Mouse (Mus musculus): ENCODE measurements around the gene Rpp40. TPM values are rescaled to one million over a fixed set of nuclear protein-coding genes. Genes with fewer than 3 reads are reported as not detected.

The Rpp40 gene
- polyA plus RNA-seq, 1 experiment from 2014 or later: 18.0 TPM

DNA sequence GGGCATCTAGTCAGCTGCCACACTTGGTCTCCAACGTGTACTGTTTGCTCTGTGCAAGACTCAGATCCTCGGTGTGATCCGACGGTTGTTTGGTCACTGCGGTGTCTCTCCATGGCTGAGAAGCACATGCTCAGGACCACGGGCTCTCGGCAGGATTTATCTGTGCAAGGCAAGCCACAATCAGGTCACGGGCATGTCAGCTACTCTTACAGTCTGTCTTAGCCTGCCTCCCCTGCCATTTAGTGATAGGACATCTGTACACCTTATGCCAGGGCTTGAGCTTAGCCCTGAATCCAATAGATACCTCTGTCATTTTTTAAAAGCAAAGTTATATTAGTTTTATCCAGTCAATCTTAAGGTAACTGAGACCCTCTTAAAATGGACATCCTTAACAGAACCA is 35.5 kb downstream of the Rpp40 start:
- H3K9ac ChIP-seq (ENCODE audit: low read length): no peak overlapping the region

DNA sequence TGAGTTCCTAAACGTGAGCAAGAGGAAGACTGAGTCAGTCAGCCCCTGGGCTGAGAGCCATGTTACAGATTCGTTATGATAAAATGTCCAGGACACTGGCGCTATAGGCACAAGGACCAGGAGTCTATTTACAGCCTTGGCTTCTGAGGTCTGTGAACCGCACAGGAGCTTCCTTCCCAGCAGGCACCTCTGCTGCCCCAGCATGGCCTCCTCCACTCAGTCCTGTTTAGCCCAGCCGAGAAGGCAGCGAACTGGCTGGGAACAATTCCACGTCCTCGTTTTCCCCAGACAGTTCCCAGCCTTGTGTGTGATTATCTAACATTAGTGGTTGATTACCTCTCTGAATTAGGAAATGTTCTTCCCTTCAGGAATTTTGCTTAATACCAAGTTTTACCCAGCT is 45.2 kb downstream of the Rpp40 start:
- H3K9ac ChIP-seq (ENCODE audit: low read length): no peak overlapping the region
- no peak overlapping the region for H3K4me3 ChIP-seq (ENCODE audit: low read depth, low read length)
- no peaks in the 10 kb centered on the region for H3K36me3 ChIP-seq (ENCODE audit: control insufficient read depth, insufficient read depth, low read length)
- DNase-seq (ENCODE audit: low spot score, missing footprints) (no peak), ATAC-seq (ENCODE audit: low FRiP score) (no peak)
- no peaks in the 10 kb centered on the region for H3K9me3 ChIP-seq (ENCODE audit: control insufficient read depth, low read length)
- H3K4me2 ChIP-seq: no peak overlapping the region
- H3K27ac ChIP-seq (ENCODE audit: low read depth, low read length): no peak overlapping the region
- H3K4me1 ChIP-seq (ENCODE audit: control insufficient read depth, insufficient read depth, low read length): no peaks in the 10 kb centered on the region
- no peaks in the 10 kb centered on the region for H3K27me3 ChIP-seq (ENCODE audit: control insufficient read depth, insufficient read depth, low read length)
- WGBS: 86% methylated on average over 8 of the region's 8 CpGs

More for the DNA sequence above, 35.5 kb downstream of the Rpp40 start:
- Histone ChIP-seq H3K27me3 (ENCODE audit: control insufficient read depth, insufficient read depth, low read length) (no peaks in the 10 kb centered on the region), H3K36me3 (ENCODE audit: control insufficient read depth, insufficient read depth, low read length) (no peaks in the 10 kb centered on the region), H3K4me3 (ENCODE audit: low read depth, low read length) (no peak overlapping the region), H3K4me2 (no peak overlapping the region), H3K9me3 (ENCODE audit: control insufficient read depth, low read length) (no peaks in the 10 kb centered on the region), H3K27ac (ENCODE audit: low read depth, low read length) (no peak overlapping the region), H3K4me1 (ENCODE audit: control insufficient read depth, insufficient read depth, low read length) (no peaks in the 10 kb centered on the region)
- ATAC-seq (ENCODE audit: low FRiP score): no peak
- 93% methylated on average over 8 of the region's 8 CpGs for WGBS
- no peak for DNase-seq (ENCODE audit: low spot score, missing footprints)

DNA sequence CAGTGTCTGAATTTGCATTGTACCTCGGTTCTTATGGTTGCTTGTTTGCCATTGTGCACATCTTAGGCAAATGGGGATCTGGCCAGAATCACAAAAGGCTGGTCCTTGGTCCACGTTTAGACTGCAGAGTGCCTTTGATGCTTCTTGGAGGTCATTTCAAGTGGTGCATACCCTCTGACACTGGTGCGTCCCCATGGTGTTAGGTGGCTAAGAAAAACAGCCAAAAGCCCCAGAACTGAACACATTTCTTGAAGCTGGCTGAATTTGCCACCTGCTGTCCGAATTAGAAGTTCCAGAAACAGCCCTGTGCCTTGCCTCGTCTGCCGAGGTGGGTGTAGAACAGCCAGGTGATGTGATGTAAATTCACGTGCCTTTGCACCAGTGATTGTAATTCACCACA is 48.7 kb downstream of the Rpp40 start:
- DNase-seq (ENCODE audit: low spot score, missing footprints) (no peak), ATAC-seq (ENCODE audit: low FRiP score) (no peak)
- WGBS: 73% methylated on average over 7 of the region's 7 CpGs
- Histone ChIP-seq H3K27me3 (ENCODE audit: control insufficient read depth, insufficient read depth, low read length) (no peaks in the 10 kb centered on the region), H3K27ac (ENCODE audit: low read depth, low read length) (no peak overlapping the region), H3K4me3 (ENCODE audit: low read depth, low read length) (no peak overlapping the region), H3K9ac (ENCODE audit: low read length) (no peak overlapping the region), H3K4me2 (no peak overlapping the region), H3K4me1 (ENCODE audit: control insufficient read depth, insufficient read depth, low read length) (no peaks in the 10 kb centered on the region; the same call in 1 of the 2 replicates), H3K9me3 (ENCODE audit: control insufficient read depth, low read length) (no peaks in the 10 kb centered on the region), H3K36me3 (ENCODE audit: control insufficient read depth, insufficient read depth, low read length) (no peaks in the 10 kb centered on the region)

DNA sequence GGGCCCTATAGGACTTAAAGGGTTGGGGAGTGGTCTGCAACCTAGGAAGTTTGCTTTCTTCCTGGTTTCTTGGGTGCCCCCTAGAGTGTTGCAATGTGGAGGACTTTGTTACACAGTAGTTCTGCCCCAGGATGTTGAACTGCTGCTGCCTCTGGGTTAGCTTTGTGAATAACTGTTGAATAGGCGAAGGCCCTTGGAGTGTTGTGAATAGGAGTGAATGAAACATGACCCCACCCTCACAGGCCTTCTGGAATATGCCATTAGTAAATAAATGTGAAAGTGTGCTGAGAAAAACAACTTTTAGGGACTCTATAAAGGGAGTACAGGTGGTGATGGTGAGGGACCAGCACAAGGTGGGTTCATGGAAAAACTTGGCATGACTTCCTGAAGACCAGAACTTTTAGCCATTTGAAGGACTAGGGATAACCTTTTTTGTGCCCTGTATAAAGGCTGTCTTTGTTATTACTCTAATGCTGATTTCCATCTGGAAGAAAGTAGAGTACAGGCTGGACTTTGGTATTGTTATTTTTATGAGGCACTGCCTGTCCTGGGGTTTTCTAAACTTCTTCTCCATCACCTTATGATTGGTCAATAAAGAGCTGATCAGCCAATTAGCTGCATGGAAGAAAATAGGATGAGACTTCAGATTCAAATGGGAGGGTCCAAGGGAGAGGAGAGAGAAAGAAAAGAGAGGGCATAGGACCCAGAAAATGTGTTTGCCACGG is 53.1 kb downstream of the Rpp40 start:
- WGBS: 84% methylated on average over 2 of the region's 2 CpGs
- H3K9ac ChIP-seq (ENCODE audit: low read length): no peak overlapping the region
- no peak for DNase-seq (ENCODE audit: low spot score, missing footprints)
- no peaks in the 10 kb centered on the region for H3K9me3 ChIP-seq (ENCODE audit: control insufficient read depth, low read length)
- no peaks in the 10 kb centered on the region for H3K36me3 ChIP-seq (ENCODE audit: control insufficient read depth, insufficient read depth, low read length)
- ATAC-seq (ENCODE audit: low FRiP score): no peak
- no peak overlapping the region for H3K4me3 ChIP-seq (ENCODE audit: low read depth, low read length)
- H3K4me1 ChIP-seq (ENCODE audit: control insufficient read depth, insufficient read depth, low read length): no peaks in the 10 kb centered on the region; the same call in 1 of the 2 replicates
- no peak overlapping the region for H3K4me2 ChIP-seq
- no peak overlapping the region for H3K27ac ChIP-seq (ENCODE audit: low read depth, low read length)
- H3K27me3 ChIP-seq (ENCODE audit: control insufficient read depth, insufficient read depth, low read length): no peaks in the 10 kb centered on the region

DNA sequence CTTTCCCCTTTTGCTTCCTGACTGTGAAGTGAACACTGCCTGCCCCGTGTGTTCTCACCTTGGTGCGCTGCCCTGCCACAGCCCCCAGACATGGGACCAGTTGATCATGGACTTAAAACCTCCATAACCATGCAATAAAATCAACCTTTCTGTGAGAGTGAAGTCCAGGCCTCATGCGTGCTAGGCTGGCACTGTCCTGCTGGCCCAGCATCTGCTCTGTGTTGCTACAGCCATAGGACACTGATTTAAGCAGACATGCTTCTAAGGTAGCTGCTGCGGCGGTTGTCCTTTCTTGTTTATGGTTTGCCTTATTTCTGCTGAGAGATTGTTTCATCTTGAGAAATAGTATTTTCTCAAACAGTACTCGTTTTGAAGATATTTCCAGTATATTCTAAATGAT is 54.6 kb downstream of the Rpp40 start:
- no peak overlapping the region for H3K27ac ChIP-seq (ENCODE audit: low read depth, low read length)
- no peaks in the 10 kb centered on the region; the same call in 1 of the 2 replicates for H3K4me1 ChIP-seq (ENCODE audit: control insufficient read depth, insufficient read depth, low read length)
- H3K4me3 ChIP-seq (ENCODE audit: low read depth, low read length): no peak overlapping the region
- no peak for ATAC-seq (ENCODE audit: low FRiP score)
- H3K27me3 ChIP-seq (ENCODE audit: control insufficient read depth, insufficient read depth, low read length): no peaks in the 10 kb centered on the region
- 90% methylated on average over 6 of the region's 6 CpGs for WGBS
- no peaks in the 10 kb centered on the region for H3K36me3 ChIP-seq (ENCODE audit: control insufficient read depth, insufficient read depth, low read length)
- no peak for DNase-seq (ENCODE audit: low spot score, missing footprints)
- no peak overlapping the region for H3K9ac ChIP-seq (ENCODE audit: low read length)
- H3K9me3 ChIP-seq (ENCODE audit: control insufficient read depth, low read length): no peaks in the 10 kb centered on the region
- no peak overlapping the region for H3K4me2 ChIP-seq

DNA sequence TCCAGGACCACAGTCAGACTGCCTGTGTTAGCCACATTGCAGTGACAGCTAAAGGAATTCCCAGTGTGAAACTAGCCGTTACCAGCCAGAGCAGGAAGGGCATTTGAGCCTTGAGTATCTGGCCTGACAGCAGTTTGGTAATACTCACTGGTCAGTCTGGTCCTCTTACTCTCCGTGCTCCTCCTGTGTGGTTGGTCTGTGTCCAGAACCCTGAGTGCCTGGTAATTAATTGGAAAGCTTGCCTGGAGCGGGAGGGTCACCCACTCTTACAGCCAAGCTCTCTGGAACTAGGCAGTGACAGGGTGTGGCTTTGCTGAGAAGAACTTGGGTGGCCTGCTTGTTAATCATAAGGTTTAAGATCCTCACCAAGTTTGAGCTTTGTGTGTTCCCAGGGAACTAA is 57.5 kb downstream of the Rpp40 start:
- Histone ChIP-seq H3K27ac (ENCODE audit: low read depth, low read length) (no peak overlapping the region), H3K4me3 (ENCODE audit: low read depth, low read length) (no peak overlapping the region), H3K9ac (ENCODE audit: low read length) (no peak overlapping the region), H3K9me3 (ENCODE audit: control insufficient read depth, low read length) (no peaks in the 10 kb centered on the region), H3K4me2 (no peak overlapping the region), H3K27me3 (ENCODE audit: control insufficient read depth, insufficient read depth, low read length) (no peaks in the 10 kb centered on the region), H3K36me3 (ENCODE audit: control insufficient read depth, insufficient read depth, low read length) (no peaks in the 10 kb centered on the region), H3K4me1 (ENCODE audit: control insufficient read depth, insufficient read depth, low read length) (no peaks in the 10 kb centered on the region; the same call in 1 of the 2 replicates)
- ATAC-seq (ENCODE audit: low FRiP score): no peak
- 85% methylated on average over 3 of the region's 3 CpGs for WGBS
- DNase-seq (ENCODE audit: low spot score, missing footprints): no peak

DNA sequence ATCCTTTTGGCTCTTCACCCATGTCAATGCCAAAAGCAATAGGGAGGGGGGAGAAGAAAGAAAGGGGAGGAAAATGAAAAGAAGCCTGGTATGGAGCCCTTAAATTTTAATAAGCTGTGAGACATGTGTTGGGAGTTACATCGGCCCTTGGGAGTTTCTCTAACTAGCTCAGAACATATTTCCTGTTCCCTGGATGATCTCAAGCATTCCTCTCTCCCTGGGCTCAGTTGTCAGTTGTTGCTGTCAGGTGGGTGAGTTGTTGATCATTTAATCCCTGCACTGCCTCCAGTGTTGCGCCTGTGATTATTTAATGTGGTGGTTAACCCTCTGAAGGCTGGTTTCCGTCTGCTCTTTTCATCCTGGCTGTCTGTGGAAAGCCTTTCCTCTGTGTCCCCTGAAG is 60.9 kb downstream of the Rpp40 start:
- Histone ChIP-seq H3K4me3 (ENCODE audit: low read depth, low read length) (no peak overlapping the region), H3K27ac (ENCODE audit: low read depth, low read length) (no peak overlapping the region), H3K27me3 (ENCODE audit: control insufficient read depth, insufficient read depth, low read length) (no peaks in the 10 kb centered on the region), H3K4me1 (ENCODE audit: control insufficient read depth, insufficient read depth, low read length) (no peaks in the 10 kb centered on the region), H3K9ac (ENCODE audit: low read length) (no peak overlapping the region), H3K9me3 (ENCODE audit: control insufficient read depth, low read length) (no peaks in the 10 kb centered on the region), H3K4me2 (no peak overlapping the region), H3K36me3 (ENCODE audit: control insufficient read depth, insufficient read depth, low read length) (no peaks in the 10 kb centered on the region)
- no peak for ATAC-seq (ENCODE audit: low FRiP score)
- DNase-seq (ENCODE audit: low spot score, missing footprints): no peak
- WGBS: 75% methylated on average over 3 of the region's 3 CpGs

Other genes with a start within 250 kb of the Rpp40 start
- gene Cdyl, start 246.5 kb downstream of the Rpp40 start, polyA plus RNA-seq (2014; fragmentation: Nextera tagmentation; extraction: Ambion mirVana): 11.8 and 13.2 TPM in 2 replicates
- 0.99 and 1.1 TPM in 2 replicates for gene Ppp1r3g, start 52.5 kb upstream of the Rpp40 start, polyA plus RNA-seq (2014; fragmentation: Nextera tagmentation; extraction: Ambion mirVana)
- gene Fars2, start 211.1 kb upstream of the Rpp40 start, polyA plus RNA-seq (2014; fragmentation: Nextera tagmentation; extraction: Ambion mirVana): 27.5 and 30.5 TPM in 2 replicates
- gene Lyrm4, start 211.2 kb upstream of the Rpp40 start, polyA plus RNA-seq (2014; fragmentation: Nextera tagmentation; extraction: Ambion mirVana): 24.0 and 25.5 TPM in 2 replicates